Mouse (Mus musculus): Measurements from ENCODE around the gene Abtb2. TPM values are rescaled to one million over a fixed set of nuclear protein-coding genes. Genes with fewer than 3 reads are reported as not detected.

The Abtb2 gene
- polyA plus RNA-seq, 1 experiment, result 10.4 TPM

DNA sequence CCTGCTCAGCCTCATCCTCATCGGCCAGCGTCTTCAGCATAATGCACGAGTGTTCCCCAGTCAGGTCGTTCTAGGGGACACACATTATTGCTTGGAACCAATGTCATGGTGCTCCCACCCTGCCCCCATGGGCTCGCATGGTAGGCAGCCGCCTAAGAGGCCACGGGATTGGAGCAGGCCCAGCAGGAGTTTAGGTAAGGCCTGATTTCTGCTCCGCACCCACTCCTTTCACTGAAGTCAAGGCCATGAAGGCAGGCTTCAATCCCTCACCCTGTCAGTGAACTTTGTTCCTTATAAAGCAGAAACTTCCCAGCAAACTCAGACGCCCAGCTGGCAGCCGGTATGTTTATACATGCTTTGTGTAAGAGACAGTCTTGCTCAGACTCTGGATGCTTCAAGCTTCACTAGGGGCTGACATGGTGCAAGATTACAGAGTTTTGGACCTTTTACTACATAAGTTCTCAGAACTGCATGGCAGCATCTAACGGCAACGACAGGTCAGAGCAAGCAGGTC, 162.0 kb downstream of the Abtb2 start:
- H3K4me1 ChIP-seq (ENCODE audit: control insufficient read depth, insufficient read depth, low read length), result no peaks in the 10 kb centered on the region
- H3K4me3 ChIP-seq (replicated peaks; ENCODE audit: extremely low read depth, low read depth, low read length), result no peak overlapping the region
- no peak for DNase-seq
- WGBS, result 77% methylated on average over 12 of the region's 12 CpGs
- TF ChIP-seq CTCF (IDR thresholded peaks at IDR 0.05; ENCODE audit: insufficient read depth, low read length), result no peak
- TF ChIP-seq POLR2A (IDR thresholded peaks at IDR 0.05; ENCODE audit: borderline replicate concordance, extremely low read depth, low read depth, low read length), result no peak

DNA sequence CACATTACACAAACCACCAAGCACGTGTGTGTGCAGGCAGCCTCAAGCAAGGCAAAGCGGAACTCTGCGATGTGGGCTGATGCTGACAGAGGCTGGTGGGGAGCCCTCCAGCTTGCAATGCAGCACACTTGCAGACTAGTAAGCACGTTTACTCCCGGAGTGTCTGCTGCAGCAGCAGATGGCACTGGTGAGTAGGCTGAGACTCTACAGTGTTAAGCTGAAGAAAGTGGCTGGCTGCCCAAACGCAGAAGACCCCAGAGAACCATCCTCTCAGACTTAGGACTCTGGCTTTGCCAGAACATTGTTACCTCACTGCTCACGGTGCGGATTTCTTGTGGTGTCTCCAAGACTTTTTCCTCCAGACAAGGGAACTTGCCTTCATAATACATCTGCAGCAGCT, 164.9 kb downstream of the Abtb2 start:
- Histone ChIP-seq H3K4me3 (replicated peaks; ENCODE audit: extremely low read depth, low read depth, low read length) (no peak overlapping the region), H3K4me1 (ENCODE audit: control insufficient read depth, insufficient read depth, low read length) (no peaks in the 10 kb centered on the region)
- 88% methylated on average over 8 of the region's 8 CpGs for WGBS
- no peak for DNase-seq
- TF ChIP-seq POLR2A (IDR thresholded peaks at IDR 0.05; ENCODE audit: borderline replicate concordance, extremely low read depth, low read depth, low read length) (no peak), CTCF (IDR thresholded peaks at IDR 0.05; ENCODE audit: insufficient read depth, low read length) (no peak)

DNA sequence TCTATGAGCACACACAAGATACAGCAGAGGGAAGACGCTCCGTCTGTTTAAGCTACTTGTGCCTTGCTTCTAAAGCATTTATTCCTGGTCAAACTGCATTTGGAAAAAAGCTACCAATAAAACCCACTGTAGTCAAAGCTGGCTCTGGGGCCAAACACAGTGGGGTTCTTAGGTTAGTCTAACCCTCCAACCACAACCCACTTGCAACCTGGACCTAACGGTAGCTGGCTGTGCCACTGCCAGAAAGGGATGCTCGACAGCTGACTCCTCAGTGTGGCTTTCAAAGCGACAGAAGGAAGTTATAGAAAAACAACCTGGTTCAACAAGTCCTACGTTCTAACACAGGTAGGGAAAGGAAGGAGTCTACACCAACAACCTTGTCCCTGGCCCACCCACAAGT, 165.3 kb downstream of the Abtb2 start:
- TF ChIP-seq POLR2A (IDR thresholded peaks at IDR 0.05; ENCODE audit: borderline replicate concordance, extremely low read depth, low read depth, low read length) (no peak), CTCF (IDR thresholded peaks at IDR 0.05; ENCODE audit: insufficient read depth, low read length) (no peak)
- Histone ChIP-seq H3K4me3 (replicated peaks; ENCODE audit: extremely low read depth, low read depth, low read length) (no peak overlapping the region), H3K4me1 (ENCODE audit: control insufficient read depth, insufficient read depth, low read length) (no peaks in the 10 kb centered on the region)
- WGBS, result 93% methylated on average over 6 of the region's 6 CpGs
- no peak for DNase-seq

DNA sequence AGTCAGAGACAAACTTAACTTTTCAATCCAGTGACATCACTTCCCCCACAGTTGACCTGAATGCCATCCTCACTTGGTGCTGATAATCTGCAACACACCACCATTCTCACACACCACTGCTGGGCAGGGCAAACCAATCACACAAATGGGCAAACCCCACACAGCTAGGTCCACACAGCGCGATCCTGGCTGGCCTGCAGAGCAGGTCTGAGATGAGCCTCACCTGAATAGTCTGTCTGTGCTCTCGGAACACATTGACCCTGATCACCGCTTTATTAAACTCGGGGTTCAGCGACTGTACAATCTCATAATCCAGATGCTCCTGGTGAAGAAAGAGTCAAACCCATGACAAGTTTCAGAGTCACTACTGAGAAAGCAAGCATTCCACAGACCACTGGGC, 176.7 kb downstream of the Abtb2 start:
- TF ChIP-seq CTCF (IDR thresholded peaks at IDR 0.05; ENCODE audit: insufficient read depth, low read length) (no peak), POLR2A (IDR thresholded peaks at IDR 0.05; ENCODE audit: borderline replicate concordance, extremely low read depth, low read depth, low read length) (no peak)
- Histone ChIP-seq H3K4me3 (replicated peaks; ENCODE audit: extremely low read depth, low read depth, low read length) (no peak overlapping the region), H3K4me1 (ENCODE audit: control insufficient read depth, insufficient read depth, low read length) (no peaks in the 10 kb centered on the region)
- 99% methylated on average over 6 of the region's 6 CpGs for WGBS
- DNase-seq, result no peak

DNA sequence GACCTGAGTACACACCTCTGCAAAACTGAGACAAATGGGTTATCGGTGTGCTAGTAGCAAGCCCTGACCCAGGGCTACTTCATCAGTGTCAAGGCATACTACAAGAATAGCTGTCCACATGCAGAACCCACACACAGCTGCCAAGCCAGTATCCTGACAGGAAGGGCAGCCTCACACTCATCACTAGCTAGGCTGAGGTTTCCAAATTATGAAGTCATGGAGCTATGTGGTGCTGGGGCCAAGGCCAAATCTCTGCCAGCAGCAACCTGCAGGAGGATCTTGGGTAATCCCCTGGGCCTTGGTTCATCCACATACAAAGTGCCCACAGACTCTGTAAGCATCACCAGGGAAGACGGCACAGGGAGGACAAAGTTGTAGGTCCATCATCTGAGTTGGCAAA, 177.4 kb downstream of the Abtb2 start:
- 85% methylated on average over 2 of the region's 2 CpGs for WGBS
- Histone ChIP-seq H3K4me3 (replicated peaks; ENCODE audit: extremely low read depth, low read depth, low read length) (no peak overlapping the region), H3K4me1 (ENCODE audit: control insufficient read depth, insufficient read depth, low read length) (no peaks in the 10 kb centered on the region)
- TF ChIP-seq CTCF (IDR thresholded peaks at IDR 0.05; ENCODE audit: insufficient read depth, low read length), result no peak
- no peak for TF ChIP-seq POLR2A (IDR thresholded peaks at IDR 0.05; ENCODE audit: borderline replicate concordance, extremely low read depth, low read depth, low read length)
- DNase-seq, result no peak

DNA sequence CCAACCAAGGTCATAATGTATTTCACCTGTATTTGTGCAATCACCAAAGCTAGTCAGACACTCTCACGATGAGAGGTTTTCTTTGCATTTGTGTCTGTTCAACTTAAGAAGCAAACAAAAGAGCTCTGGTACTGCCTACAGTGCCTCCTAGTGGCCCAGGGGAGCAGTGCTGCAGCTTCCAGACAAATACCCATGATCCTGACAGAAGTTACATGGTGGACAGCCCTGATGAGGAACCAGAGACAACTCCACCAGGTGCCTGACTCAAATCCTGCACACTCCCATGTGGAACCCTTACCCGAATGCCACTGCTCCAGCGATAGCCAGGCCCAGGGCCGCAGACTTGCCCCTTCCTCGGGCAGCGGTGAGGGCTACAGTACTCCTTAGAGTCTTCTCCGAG, 177.9 kb downstream of the Abtb2 start:
- peak; percentile 54 for DNase-seq
- 81% methylated on average over 7 of the region's 7 CpGs for WGBS
- no peaks in the 10 kb centered on the region for H3K4me1 ChIP-seq (ENCODE audit: control insufficient read depth, insufficient read depth, low read length)
- H3K4me3 ChIP-seq (replicated peaks; ENCODE audit: extremely low read depth, low read depth, low read length), result no peak overlapping the region
- TF ChIP-seq CTCF (IDR thresholded peaks at IDR 0.05; ENCODE audit: insufficient read depth, low read length) (peak; percentile 90), POLR2A (IDR thresholded peaks at IDR 0.05; ENCODE audit: borderline replicate concordance, extremely low read depth, low read depth, low read length) (no peak)

DNA sequence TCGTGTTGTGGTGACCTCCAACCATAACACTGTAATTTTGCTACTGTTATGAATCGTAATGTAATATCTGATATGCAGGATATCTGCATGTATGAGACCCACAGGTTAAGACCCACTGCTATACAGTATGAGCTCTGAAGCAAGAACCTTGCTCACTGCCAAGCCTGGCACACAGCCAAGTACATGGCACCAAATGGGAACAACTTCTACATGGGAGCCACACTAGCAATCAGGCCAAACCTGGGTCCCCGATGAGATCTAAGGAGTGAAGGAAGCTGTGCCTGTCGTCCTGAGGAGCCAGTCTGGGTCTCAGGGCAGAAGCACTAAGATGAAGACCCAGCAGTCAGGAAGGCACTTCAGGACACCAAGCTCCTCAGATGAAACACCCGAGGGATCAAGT, 179.4 kb downstream of the Abtb2 start:
- Histone ChIP-seq H3K4me3 (replicated peaks; ENCODE audit: extremely low read depth, low read depth, low read length) (no peak overlapping the region), H3K4me1 (ENCODE audit: control insufficient read depth, insufficient read depth, low read length) (no peaks in the 10 kb centered on the region)
- WGBS, result 87% methylated on average over 5 of the region's 5 CpGs
- TF ChIP-seq CTCF (IDR thresholded peaks at IDR 0.05; ENCODE audit: insufficient read depth, low read length) (no peak), POLR2A (IDR thresholded peaks at IDR 0.05; ENCODE audit: borderline replicate concordance, extremely low read depth, low read depth, low read length) (no peak)
- DNase-seq, result no peak

DNA sequence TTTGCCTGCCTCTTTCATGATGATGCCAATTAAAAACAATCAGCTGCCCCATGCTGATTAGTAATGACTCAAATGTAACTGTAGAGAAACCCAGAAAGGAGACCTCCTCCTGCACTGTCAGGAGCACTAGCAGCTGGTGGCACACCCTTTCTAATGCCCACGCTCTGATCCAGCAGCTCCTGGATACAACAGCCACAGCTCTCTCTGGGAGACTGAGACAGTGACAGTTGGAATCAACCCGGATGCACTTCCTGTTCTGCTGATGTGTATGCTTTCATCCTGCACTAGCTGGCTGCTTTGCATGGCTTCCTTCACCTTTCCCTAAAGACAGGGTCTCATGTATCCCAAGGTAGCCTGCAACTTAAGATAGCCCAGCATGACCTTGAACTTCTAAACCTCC, 180.0 kb downstream of the Abtb2 start:
- WGBS, result 65% methylated on average over 2 of the region's 2 CpGs
- no peak for DNase-seq
- no peak for TF ChIP-seq CTCF (IDR thresholded peaks at IDR 0.05; ENCODE audit: insufficient read depth, low read length)
- Histone ChIP-seq H3K4me1 (ENCODE audit: control insufficient read depth, insufficient read depth, low read length) (no peaks in the 10 kb centered on the region), H3K4me3 (replicated peaks; ENCODE audit: extremely low read depth, low read depth, low read length) (no peak overlapping the region)

DNA sequence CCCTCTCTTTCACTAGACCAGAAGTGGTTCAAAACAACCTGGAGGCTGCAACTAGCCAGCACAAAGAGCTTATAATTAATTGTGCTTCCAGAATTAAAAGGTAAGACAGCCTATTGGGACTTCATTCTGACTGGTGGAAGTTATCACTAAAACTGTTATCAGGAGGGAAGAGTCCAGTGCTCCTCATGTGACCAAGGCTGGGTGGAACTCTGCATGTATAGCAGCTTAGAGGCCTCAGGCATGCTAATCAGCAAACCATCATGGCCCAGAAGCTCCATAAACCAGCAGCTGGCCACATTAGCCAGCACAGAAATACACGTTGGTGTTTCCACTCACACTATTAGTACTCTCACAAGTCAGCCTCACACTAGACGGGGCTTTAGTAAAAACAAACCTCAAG, 180.7 kb downstream of the Abtb2 start:
- no peak for TF ChIP-seq POLR2A (IDR thresholded peaks at IDR 0.05; ENCODE audit: borderline replicate concordance, extremely low read depth, low read depth, low read length)
- TF ChIP-seq CTCF (IDR thresholded peaks at IDR 0.05; ENCODE audit: insufficient read depth, low read length), result no peak
- Histone ChIP-seq H3K4me1 (ENCODE audit: control insufficient read depth, insufficient read depth, low read length) (no peaks in the 10 kb centered on the region), H3K4me3 (replicated peaks; ENCODE audit: extremely low read depth, low read depth, low read length) (no peak overlapping the region)
- DNase-seq, result no peak
- 85% methylated on average over 2 of the region's 2 CpGs for WGBS

DNA sequence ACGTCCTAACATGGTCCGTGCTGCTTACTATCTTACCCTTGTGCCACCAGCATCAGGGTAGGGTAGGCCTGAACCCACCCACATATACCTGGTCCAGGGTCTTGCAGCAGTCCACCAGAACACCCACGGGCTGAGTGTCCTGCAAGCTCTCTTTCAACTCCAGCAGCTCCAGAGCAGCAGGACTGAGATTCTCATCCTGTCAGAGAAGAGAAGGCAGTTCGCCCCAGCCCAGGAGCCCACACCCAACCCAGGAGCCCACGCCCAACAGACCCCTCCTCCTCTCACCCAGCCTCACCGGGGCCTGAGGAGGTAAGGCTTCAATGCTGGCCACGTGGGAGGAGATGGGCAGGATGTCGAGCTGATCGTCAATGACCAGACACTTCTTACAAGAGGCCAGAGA, 181.8 kb downstream of the Abtb2 start:
- Histone ChIP-seq H3K4me3 (replicated peaks; ENCODE audit: extremely low read depth, low read depth, low read length) (no peak overlapping the region), H3K4me1 (ENCODE audit: control insufficient read depth, insufficient read depth, low read length) (no peaks in the 10 kb centered on the region)
- TF ChIP-seq POLR2A (IDR thresholded peaks at IDR 0.05; ENCODE audit: borderline replicate concordance, extremely low read depth, low read depth, low read length) (no peak), CTCF (IDR thresholded peaks at IDR 0.05; ENCODE audit: insufficient read depth, low read length) (no peak)
- DNase-seq, result no peak
- 92% methylated on average over 9 of the region's 9 CpGs for WGBS
